Comparison of ENCODE assay signal across 11 mouse cellular contexts in the genomic region with DNA sequence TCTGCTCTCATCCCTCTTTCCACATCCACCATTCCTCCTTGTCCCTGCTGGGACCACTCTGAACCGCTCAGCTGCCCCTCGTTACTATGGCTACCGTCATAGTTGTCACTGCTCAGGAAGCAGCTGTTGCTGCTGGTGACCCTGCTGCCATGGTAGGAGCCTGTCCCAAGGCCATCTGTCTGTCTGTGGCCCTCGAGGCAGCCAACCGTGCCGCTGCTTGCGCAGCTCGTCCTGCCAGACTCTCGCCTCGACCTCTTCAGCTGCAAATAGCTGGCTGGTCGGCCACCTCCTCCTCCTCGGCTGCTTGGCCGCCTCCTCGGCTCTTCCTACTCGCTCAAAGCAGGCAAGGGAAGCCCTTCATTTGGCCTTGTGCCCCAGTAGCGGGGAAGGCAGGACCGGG.
DNase-seq lines count a peak whose midpoint lies in the region; ATAC-seq lines count a peak whose summit lies in the region.
"Had no signal": no experiment of that assay in that cellular context is flagged by ENCODE, and none has a peak within 500 bp of the region (broad histone marks: within the 10 kb centered on the region; RNA-seq: fewer than 3 reads in every experiment).

No protein-coding gene starts in this region.

- H3K27ac ChIP-seq in hindbrain, embryonic 16.5 days (ENCODE audit: low read depth, low read length), result peak overlapping the region; percentile 49; the same call in 1 of the 2 replicates
- no peak overlapping the region for H3K27ac ChIP-seq in intestine, embryonic 15.5 days
- H3K27ac ChIP-seq: limb, embryonic 15.5 days had no signal

- no peak overlapping the region; the same call in 1 of the 2 replicates for H3K4me2 ChIP-seq in hindbrain, embryonic 16.5 days (ENCODE audit: low read length)
- no peak overlapping the region for H3K4me2 ChIP-seq in intestine, embryonic 15.5 days (replicated peaks)
- H3K4me2 ChIP-seq: heart, embryonic 11.5 days; limb, embryonic 15.5 days had no signal

- DNase-seq in adrenal gland, adult 8-10 months, result peak; percentile 21
- no peak for DNase-seq in adrenal gland, adult 18-20 months (ENCODE audit: low spot score in 2 of 2)
- peak; percentile 17 for DNase-seq in kidney, postnatal 14 days
- no peak for DNase-seq in kidney, adult 11 months
- peak; percentile 52 for DNase-seq in neural tube, embryonic 10.5 days (ENCODE audit: extremely low spot score, low spot score)
- DNase-seq in layer of hippocampus, adult 11-12 months (ENCODE audit: low spot score), result no peak
- DNase-seq: cerebellum, adult 9-11 months had no signal

- no peaks in the 10 kb centered on the region for H3K27me3 ChIP-seq in hindbrain, embryonic 16.5 days (replicated peaks; ENCODE audit: control insufficient read depth, insufficient read depth, low read length)
- no peaks in the 10 kb centered on the region for H3K27me3 ChIP-seq in intestine, embryonic 15.5 days (replicated peaks)
- H3K27me3 ChIP-seq: limb, embryonic 15.5 days had no signal

- peak; percentile 81 for ATAC-seq in hindbrain, embryonic 16.5 days
- no peak for ATAC-seq in intestine, embryonic 15.5 days

- H3K4me3 ChIP-seq in hindbrain, embryonic 16.5 days (ENCODE audit: low read length), result no peak overlapping the region
- no peak overlapping the region for H3K4me3 ChIP-seq in intestine, embryonic 15.5 days (replicated peaks)
- H3K4me3 ChIP-seq: limb, embryonic 15.5 days had no signal

- peaks cover 19% of the 10 kb centered on the region for H3K4me1 ChIP-seq in hindbrain, embryonic 16.5 days (ENCODE audit: control insufficient read depth, insufficient read depth, low read depth, low read length)
- 0 out of 2 replicates have a peak, but pooled peaks cover 10% of the 10 kb centered on the region for H3K4me1 ChIP-seq in intestine, embryonic 15.5 days (replicated peaks)

- no peaks in the 10 kb centered on the region for H3K36me3 ChIP-seq in hindbrain, embryonic 16.5 days (ENCODE audit: control insufficient read depth, insufficient read depth, low read length)
- no peaks in the 10 kb centered on the region for H3K36me3 ChIP-seq in intestine, embryonic 15.5 days

- H3K9me3 ChIP-seq in hindbrain, embryonic 16.5 days (ENCODE audit: control insufficient read depth, low read length), result no peaks in the 10 kb centered on the region
- H3K9me3 ChIP-seq in intestine, embryonic 15.5 days, result no peaks in the 10 kb centered on the region
- H3K9me3 ChIP-seq: limb, embryonic 15.5 days had no signal

- peak overlapping the region; percentile 41; the same call in 1 of the 2 replicates for H3K9ac ChIP-seq in hindbrain, embryonic 16.5 days (ENCODE audit: low read depth, low read length)
- no peak overlapping the region for H3K9ac ChIP-seq in intestine, embryonic 15.5 days
- H3K9ac ChIP-seq: limb, embryonic 15.5 days had no signal

- WGBS in hindbrain, embryonic 16.5 days, result 10% methylated on average over 17 of the region's 17 CpGs
- WGBS in intestine, embryonic 15.5 days, result 38% methylated on average over 17 of the region's 17 CpGs

Comparison
In these comparisons a context has a peak if more than half of its experiments do, and no peak if none do; other contexts are left out.
1. DNase-seq: peak in adrenal gland, adult 8-10 months (single experiment), kidney, postnatal 14 days (single experiment) and neural tube, embryonic 10.5 days (single experiment); none in adrenal gland, adult 18-20 months (0 of 2), kidney, adult 11 months (single experiment) and layer of hippocampus, adult 11-12 months (single experiment).